Mouse (Mus musculus): ENCODE measurements around the gene Alg14. TPM values are rescaled to one million over a fixed set of nuclear protein-coding genes. Genes with fewer than 3 reads are reported as not detected.

Gene Alg14
- total RNA-seq, 2 experiments from 2014 or later = 7.5 to 7.7 TPM

DNA sequence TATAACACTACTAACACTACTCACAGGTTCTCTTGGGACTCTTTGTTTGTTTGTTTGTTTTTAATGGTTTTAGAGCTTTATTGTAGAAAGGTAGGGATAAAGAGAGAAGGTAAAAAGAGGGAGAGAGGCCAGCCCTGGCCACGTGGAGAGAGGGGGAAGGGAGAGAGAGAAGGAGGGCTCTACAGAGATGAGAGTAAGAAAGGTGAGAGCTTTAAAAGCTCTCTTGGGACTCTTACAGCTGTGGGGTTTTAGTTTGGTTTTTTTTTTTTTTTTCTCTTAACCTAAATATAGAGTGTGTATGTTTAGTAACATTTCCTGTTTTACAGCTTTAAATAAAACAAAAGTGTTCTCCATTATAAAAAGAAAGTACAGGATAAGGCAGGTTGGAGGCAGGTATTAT lies 70.4 kb downstream of the Alg14 start:
- no peak overlapping the region for H3K4me3 ChIP-seq
- intact Hi-C loops (cut with DNase I) = loop anchor here (5.0 kb wide), 1 partner anchor 65 kb away; the partner anchor contains the start of gene Cnn3
- no peak for DNase-seq
- TF ChIP-seq CTCF (IDR thresholded peaks at IDR 0.05) = no peak
- H3K27ac ChIP-seq = no peak overlapping the region

DNA sequence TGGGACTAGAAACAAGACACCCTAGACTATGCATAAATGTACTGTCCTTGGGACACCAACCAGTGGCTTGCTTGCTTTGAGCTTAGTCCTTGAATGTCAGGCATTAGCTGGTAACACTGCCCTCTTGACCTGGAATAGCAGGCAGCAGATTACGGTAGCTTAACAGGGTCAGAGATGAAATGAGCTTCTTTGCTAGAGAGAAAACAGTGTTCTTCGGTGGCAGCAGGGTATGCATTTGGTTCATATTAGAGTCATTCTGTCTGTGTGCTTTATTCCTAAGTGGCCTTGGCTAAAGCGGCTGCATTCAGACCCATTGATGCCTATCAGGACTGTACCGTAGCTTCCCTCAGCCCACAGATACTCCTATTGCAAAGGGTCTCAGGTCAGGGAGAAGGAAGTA lies 72.8 kb downstream of the Alg14 start:
- Histone ChIP-seq H3K27ac (peak overlapping the region; percentile 71), H3K4me3 (no peak overlapping the region; the same call in 1 of the 2 replicates)
- intact Hi-C loops (cut with DNase I) = loop anchor here (5.0 kb wide), 1 partner anchor 63 kb away; the partner anchor contains the start of gene Cnn3
- DNase-seq = no peak
- TF ChIP-seq CTCF (IDR thresholded peaks at IDR 0.05) = no peak

DNA sequence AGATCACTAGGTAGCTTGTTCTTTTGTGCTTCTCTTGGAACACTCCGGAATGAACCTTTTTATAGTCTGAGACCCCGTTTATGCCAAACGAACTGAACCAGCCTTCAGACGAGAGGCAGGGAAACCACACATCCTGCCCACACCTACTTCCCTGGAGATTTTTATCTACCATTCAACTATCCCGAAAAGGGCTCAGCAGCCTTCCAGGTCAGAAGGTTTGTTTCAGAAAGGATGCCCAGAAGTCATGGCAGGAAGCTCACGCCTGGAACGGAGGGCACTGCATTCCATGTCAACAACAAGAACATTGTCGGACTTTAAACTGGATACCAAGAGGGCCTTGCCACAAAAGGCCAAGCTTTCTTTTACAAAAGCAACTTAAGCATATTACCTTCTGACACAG lies 73.6 kb downstream of the Alg14 start:
- TF ChIP-seq CTCF (IDR thresholded peaks at IDR 0.05) = no peak
- Histone ChIP-seq H3K4me3 (no peak overlapping the region), H3K27ac (peak overlapping the region; percentile 71)
- intact Hi-C loops (cut with DNase I) = no loop called here
- DNase-seq = no peak

DNA sequence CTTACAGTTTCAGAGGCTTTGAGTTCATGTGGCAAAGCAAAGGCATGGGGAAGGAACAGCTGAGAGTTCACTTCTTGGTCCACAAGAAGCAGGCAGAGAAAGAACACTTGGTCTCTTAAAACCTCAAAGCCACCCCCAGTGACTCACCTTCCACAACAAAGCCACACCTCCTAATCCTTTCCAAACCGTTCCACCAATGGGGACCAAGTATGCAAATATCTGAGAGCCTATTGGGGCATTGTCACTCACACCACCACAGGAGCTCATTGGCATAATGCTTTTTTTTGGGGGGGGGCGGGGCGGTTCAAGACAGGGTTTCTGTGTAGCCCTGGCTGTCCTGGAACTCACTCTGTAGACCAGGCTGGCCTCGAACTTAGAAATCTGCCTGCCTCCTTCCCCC lies 77.0 kb downstream of the Alg14 start:
- Histone ChIP-seq H3K27ac (no peak overlapping the region), H3K4me3 (no peak overlapping the region)
- no peak for TF ChIP-seq CTCF (IDR thresholded peaks at IDR 0.05)
- DNase-seq = no peak
- intact Hi-C loops (cut with DNase I) = no loop called here

DNA sequence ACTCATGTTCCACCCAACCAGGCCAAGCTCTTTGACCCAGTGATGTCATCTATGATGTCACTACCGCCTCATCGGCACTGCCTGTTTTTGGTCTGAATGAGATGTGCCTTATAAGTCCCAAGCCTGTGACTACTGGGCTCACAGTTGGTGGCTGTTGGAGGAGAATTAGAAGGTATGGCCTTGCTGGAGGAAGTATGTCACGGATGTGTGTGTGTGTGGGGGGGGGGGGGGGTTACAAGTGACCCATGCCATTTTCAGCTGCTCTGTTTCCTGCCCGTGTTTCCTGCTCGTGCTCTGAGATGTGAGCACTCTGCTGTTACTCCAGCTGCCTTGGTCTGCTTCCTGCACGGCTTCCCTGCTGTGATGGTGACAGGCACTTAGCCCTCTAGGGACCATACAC lies 77.9 kb downstream of the Alg14 start:
- no peak for TF ChIP-seq CTCF (IDR thresholded peaks at IDR 0.05)
- no peak for DNase-seq
- H3K27ac ChIP-seq = peak overlapping the region; percentile 79
- intact Hi-C loops (cut with DNase I) = no loop called here
- no peak overlapping the region; the same call in 1 of the 2 replicates for H3K4me3 ChIP-seq

DNA sequence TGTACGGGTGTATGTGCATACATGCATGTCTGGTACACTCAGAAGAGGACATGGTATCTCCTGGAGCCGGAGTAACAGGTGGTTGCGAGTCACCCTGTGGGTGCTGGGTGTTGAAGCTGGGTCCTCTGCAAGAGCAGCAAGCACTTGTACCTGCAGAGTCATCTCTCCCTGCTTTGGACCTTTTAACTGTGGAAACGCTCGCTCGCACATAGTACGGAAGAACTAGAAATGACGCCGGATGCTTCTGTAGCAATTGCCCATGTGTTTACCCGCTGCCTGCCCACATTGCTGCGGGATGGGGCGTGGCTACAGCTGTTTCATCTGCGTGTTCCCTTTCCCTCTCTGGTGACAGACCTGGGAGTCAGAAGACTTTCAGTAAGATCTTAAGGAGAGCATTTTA lies 78.7 kb downstream of the Alg14 start:
- intact Hi-C loops (cut with DNase I) = no loop called here
- H3K27ac ChIP-seq = peak overlapping the region; percentile 79
- H3K4me3 ChIP-seq = peak overlapping the region; percentile 58
- no peak for TF ChIP-seq CTCF (IDR thresholded peaks at IDR 0.05)
- no peak for DNase-seq

DNA sequence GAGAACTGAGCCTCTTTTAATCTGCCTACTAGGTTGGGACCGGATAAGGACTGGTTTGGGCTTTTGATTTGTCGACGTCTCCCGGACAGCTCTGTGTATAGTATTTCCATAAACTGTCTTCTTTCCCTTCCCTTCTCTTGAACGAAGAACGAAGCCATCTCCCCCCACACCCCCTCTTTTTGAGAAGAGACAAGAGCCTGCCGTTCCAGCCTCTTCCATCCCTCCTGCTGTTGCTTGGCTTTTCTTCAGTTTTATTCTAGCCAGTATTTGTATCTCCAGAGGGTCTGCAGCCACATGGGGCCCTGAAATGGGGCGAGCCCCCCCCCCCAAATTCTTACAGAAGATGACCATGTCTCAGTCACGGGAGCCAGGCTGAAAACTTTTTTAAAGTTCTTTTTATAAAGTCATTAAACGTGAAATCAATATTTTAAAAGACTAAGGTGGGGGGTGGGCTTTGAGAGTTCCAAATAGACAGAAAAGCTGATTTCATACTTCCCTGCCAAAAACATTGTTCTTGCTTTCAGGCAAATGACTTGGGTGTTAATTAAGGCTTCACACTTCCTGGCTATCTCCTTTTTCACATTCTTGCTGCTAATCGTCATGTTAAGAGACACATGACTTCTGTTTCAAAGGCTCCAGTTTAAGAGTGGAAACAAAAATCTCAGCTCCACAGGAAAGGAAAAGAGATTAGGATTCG lies 79.4 kb downstream of the Alg14 start:
- no peak for TF ChIP-seq CTCF (IDR thresholded peaks at IDR 0.05)
- H3K27ac ChIP-seq = peak overlapping the region; percentile 79
- no peak for DNase-seq
- intact Hi-C loops (cut with DNase I) = no loop called here
- H3K4me3 ChIP-seq = peak overlapping the region; percentile 58

DNA sequence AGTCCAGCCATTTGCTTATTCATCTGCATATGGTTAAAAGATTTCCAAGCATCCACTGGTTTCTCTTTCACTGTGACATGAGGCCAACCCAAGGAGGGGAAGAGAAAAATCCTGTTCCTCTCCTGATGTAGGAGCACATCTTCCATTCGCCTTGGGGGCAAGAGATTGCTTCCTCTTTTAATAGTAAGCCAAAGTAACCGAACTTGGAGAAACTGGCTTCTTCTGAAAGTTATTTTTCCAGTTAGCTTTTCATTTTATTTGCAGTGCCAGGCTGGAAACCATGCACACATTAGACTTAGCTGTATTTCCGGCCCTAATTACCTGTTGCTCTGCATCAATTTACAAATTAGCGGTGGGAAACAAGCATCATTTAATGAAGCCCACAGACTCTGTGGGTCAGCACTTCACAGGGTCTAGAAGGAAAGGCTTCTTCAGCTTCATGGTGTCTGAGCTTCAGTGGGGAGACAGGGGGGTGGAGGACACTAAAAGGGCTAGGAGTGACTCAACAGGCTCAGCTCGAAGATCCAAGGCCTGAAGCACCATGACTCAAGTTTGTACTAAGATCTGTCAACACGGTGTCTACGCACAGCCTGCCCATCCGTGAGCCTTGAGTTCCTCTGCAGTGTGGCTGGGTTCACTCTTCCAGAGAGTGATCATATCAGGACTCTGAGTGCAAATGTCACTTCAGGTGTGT lies 80.1 kb downstream of the Alg14 start:
- intact Hi-C loops (cut with DNase I) = no loop called here
- TF ChIP-seq CTCF (IDR thresholded peaks at IDR 0.05) = no peak
- peak overlapping the region; percentile 79 for H3K27ac ChIP-seq
- H3K4me3 ChIP-seq = no peak overlapping the region
- DNase-seq = no peak

DNA sequence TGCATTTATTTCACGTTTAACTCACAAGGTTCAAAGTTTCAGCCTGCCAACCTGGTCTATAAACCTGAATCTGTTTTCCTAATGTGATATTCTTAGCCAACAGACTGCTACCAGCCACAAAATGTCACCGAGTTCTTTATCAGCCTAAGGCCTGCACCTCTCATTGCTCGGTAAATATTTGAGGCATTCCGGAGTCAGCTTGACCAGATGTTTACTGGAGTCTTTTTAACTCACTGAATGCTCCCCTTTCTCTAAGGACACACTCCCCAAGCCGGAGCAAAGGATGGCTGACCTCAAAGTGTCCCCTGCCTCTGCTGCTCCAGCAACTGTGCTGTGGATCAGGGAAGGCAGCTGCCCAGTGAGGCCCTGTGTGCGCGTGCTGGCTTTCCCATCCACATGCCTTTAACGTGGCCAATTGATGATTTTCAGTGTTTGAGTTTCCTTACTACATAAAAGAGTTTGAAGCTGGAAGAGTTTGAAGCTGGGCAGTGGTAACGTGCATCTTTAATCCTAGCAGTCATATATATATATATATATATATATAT lies 82.4 kb downstream of the Alg14 start:
- DNase-seq = no peak
- H3K27ac ChIP-seq = peak overlapping the region; percentile 46
- intact Hi-C loops (cut with DNase I) = no loop called here
- no peak for TF ChIP-seq CTCF (IDR thresholded peaks at IDR 0.05)
- H3K4me3 ChIP-seq = no peak overlapping the region

DNA sequence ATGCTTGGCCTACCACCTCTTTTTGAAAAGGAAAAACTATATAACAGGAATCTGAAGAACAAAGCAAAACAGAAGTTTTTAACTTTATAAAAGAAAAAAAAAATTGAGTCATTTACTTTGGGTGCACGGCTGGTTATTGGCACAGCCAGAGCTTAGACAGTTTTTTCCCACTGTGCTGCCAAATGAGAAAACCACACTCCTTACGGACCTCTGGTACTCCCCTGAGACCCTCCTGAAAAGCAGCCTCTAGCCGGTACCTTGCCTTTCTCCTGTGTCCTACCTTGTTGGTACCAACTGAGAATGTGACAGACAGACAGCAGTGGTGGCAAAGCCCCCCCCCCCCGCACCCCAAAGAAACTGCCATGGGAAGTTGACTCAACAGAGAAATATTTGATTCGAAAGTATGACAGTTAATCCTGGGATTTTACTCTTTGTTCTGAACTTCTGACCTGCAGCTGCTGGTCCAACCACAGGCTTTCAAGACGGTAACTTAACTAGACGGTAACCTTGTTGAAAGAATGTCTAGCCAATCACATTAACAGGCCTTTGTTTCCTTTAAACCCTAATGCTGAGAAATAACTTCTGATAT lies 84.1 kb downstream of the Alg14 start:
- Histone ChIP-seq H3K27ac (peak overlapping the region; percentile 74), H3K4me3 (no peak overlapping the region)
- intact Hi-C loops (cut with DNase I) = no loop called here
- no peak for TF ChIP-seq CTCF (IDR thresholded peaks at IDR 0.05)
- DNase-seq = no peak

DNA sequence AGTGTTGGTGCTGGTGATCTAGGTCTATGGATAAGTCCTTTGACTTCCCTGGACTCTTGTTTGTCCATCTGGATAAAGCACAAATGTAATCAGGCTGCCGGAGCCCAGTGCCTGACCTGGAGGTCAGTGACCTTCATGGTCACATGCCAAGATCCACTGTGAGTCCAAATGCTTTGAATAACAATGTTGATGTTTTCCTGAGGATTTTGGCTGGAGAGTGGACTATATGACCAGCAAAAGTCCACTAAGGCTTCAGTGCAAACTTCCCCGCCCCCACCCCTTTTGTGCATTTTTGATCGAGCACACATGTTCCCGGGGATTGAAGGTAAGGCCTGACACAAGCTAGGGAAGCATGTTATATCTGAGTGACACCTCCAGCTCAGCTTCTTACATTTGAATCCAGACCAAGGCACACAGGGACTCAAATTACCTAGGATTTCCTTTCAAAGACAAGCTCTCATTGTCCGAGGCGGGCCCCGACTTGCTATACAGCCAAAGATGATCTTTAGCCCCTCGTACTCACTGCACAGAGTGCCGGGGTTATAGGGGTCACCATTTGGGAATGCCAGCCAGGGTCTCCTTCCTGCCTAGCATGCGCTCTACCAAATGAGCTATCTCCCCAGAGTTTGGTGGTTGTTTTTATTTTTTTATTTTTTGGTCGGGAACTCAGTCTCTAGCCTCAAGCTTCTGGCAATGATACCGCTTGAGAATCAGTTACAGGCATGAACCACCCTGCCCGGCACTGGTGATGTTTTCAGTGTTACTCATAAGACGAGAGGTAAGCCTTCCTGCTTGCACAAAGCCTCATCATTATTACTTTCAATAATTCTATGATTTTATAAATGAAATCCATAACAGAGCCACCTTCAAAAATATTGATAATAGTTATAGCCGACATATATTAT lies 87.4 kb downstream of the Alg14 start:
- TF ChIP-seq CTCF (IDR thresholded peaks at IDR 0.05) = no peak
- Histone ChIP-seq H3K4me3 (no peak overlapping the region), H3K27ac (peak overlapping the region; percentile 69)
- peak; percentile 41 for DNase-seq
- intact Hi-C loops (cut with DNase I) = no loop called here

DNA sequence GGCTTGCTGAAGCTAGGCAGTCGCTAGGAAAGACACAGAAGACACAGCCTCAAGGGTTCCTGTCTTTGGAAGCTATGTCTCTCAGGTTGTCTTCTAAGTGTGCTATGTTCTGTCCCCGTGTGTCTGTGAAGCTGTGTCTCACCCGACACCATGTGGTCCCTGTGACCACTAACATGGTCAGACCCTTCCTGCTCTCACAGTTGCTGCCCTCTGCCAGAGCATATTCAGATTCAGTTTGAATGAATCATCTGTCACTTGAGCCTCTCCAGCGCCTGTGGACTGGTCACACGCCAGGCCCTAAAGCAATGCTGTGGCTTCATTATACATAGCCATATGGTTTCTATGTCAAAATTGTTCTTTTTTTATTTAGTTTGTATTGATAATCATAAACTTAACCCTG lies 88.1 kb downstream of the Alg14 start:
- intact Hi-C loops (cut with DNase I) = no loop called here
- Histone ChIP-seq H3K27ac (peak overlapping the region; percentile 69; the same call in 1 of the 2 replicates), H3K4me3 (no peak overlapping the region)
- TF ChIP-seq CTCF (IDR thresholded peaks at IDR 0.05) = no peak
- no peak for DNase-seq
